Mouse (Mus musculus) heart, embryonic 15.5 days (tissue): ENCODE data around the gene Scn10a. TPM values are rescaled to one million over a fixed set of nuclear protein-coding genes. Genes with fewer than 3 reads are reported as not detected.

Experiments used
- ATAC-seq: fragments of 200-750 bp; cut with Nextera tagmentation; replicated peaks from 2 replicates; pipeline ENCODE4 v1.8.0; 2017; ENCODE audit warnings: low read depth, moderate TSS enrichment; ENCODE audit not compliant: insufficient number of reproducible peaks, insufficient read depth, low FRiP score
- H3K27ac ChIP-seq: fragments of 300-500 bp; sonication (generic); 2 replicates; pipeline ENCODE4 v1.5.1; 2015; ENCODE audit warnings: mild to moderate bottlenecking, inconsistent platforms
- H3K27me3 ChIP-seq: fragments of 300-500 bp; sonication (generic); 2 replicates; pipeline ENCODE4 v1.6.1; 2015; ENCODE audit warnings: inconsistent platforms
- H3K36me3 ChIP-seq: fragments of 300-500 bp; sonication (generic); 2 replicates; pipeline ENCODE4 v1.6.1; 2015; ENCODE audit warnings: mild to moderate bottlenecking, inconsistent platforms
- H3K4me1 ChIP-seq: fragments of 300-500 bp; sonication (generic); replicated peaks from 2 replicates; pipeline ENCODE4 v1.6.1; 2015; ENCODE audit warnings: inconsistent platforms
- H3K4me2 ChIP-seq: fragments of 300-500 bp; sonication (generic); 2 replicates; pipeline ENCODE4 v1.6.1; 2015; ENCODE audit warnings: inconsistent platforms, mild to moderate bottlenecking, moderate library complexity
- H3K4me3 ChIP-seq: fragments of 300-500 bp; sonication (generic); 2 replicates; pipeline ENCODE4 v1.5.1; 2015; ENCODE audit warnings: mild to moderate bottlenecking, inconsistent platforms
- H3K9ac ChIP-seq: fragments of 300-500 bp; sonication (generic); 2 replicates; pipeline ENCODE4 v1.6.1; 2015; ENCODE audit warnings: mild to moderate bottlenecking, inconsistent platforms
- H3K9me3 ChIP-seq: fragments of 300-500 bp; sonication (generic); replicated peaks from 2 replicates; pipeline ENCODE4 v1.6.1; 2016; ENCODE audit warnings: inconsistent platforms
- WGBS: fragments of 180-500 bp; shearing (Covaris S2); methylation state at CpG from one replicate; pipeline ENCODE4 v1.1.7; 2015; ENCODE audit warnings: mixed read lengths; 5-methylcytosine and 5-hydroxymethylcytosine counted together
- polyA plus RNA-seq: library from polyadenylated mRNA; unstranded; fragments of >200 nt; fragmentation: Nextera tagmentation; extraction: Ambion mirVana; gene quantifications from 2 replicates; pipeline ENCODE4 v1.2.1, GENCODE M21; 2015

The Scn10a gene
- polyA plus RNA-seq, 1 experiment from 2014 or later, result 0.96 TPM

DNA sequence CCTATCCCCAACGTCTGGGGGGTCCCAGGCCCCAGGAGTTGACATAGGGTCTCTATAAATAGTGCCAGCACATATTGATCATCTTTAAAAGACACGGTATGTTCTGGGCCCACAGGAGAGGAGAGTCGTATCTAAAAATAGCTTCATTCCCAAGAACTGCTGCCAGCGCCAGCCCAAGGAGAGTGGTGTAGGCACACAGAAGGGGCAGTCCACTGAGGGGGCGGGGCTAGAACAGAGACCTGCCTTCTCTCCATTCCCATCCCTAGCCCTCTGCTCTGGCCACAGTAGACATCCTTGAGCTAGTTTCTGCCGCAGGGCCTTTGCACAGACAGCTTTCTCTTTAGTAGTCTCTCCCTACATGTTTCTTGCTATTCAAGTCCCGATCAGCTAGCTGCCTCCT, 144.8 kb downstream of the Scn10a start:
- Histone ChIP-seq H3K4me3 (no peak overlapping the region), H3K4me1 (peaks cover 55% of the 10 kb centered on the region), H3K4me2 (peak overlapping the region; percentile 28), H3K27me3 (peaks cover 87% of the 10 kb centered on the region), H3K9me3 (no peaks in the 10 kb centered on the region), H3K27ac (peak overlapping the region; percentile 63), H3K9ac (no peak overlapping the region), H3K36me3 (no peaks in the 10 kb centered on the region)
- peak; percentile 45; the same call in 1 of the 2 replicates for ATAC-seq
- 53% methylated on average over 7 of the region's 7 CpGs for WGBS

DNA sequence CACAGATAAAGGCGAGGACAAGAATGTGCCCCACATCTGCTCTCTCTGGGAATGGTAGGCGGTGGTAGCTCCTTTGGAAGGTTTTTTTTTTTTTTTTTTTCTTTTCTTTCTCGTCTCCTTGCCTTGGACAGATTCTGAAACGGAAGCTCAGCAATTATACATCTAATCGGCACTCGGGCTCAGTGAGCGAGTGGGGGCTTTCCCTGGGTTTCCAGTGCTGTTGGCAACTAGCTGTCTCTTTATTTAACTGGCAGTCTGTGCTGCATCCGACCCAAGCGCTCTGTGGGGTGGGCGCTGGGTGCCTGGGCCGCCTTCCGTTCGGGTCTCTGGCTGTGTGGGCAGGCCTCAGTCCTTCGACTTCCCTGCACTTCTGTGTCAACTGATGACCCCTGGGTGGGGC, 146.1 kb downstream of the Scn10a start:
- H3K4me1 ChIP-seq, result peaks cover 45% of the 10 kb centered on the region
- no peaks in the 10 kb centered on the region for H3K9me3 ChIP-seq
- no peak overlapping the region for H3K4me2 ChIP-seq
- WGBS, result 54% methylated on average over 14 of the region's 14 CpGs
- H3K36me3 ChIP-seq, result no peaks in the 10 kb centered on the region
- no peak overlapping the region for H3K9ac ChIP-seq
- 0 out of 2 replicates have a peak overlapping the region, but pooled peaks have one; percentile 63 for H3K27ac ChIP-seq
- H3K27me3 ChIP-seq, result peaks cover 73% of the 10 kb centered on the region
- no peak overlapping the region for H3K4me3 ChIP-seq
- no peak for ATAC-seq

DNA sequence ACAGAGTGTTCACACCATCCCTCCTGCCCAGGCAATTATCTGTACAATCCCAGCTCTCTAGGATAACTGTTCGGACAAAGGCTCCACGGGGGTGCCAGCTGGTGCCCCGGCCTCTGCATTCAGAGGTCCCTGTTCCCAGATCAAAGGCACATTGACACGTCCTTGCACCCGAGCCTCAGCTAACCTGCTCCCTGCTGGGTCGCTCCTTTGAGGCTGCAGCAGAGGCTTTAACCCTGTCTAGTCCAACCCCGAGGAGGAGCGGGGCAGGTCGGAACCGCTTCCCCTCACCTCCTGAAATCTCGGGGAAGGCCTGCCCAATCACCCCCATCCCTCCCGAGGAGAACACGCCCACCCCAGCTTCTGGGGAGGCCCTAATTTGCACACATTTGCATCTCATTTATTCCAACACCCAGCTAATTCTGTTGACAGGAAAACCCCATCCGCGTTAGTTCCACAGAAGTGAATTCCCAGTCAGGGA, 147.7 kb downstream of the Scn10a start:
- peaks cover 45% of the 10 kb centered on the region for H3K4me1 ChIP-seq
- no peaks in the 10 kb centered on the region for H3K36me3 ChIP-seq
- 8% methylated on average over 15 of the region's 15 CpGs for WGBS
- no peaks in the 10 kb centered on the region for H3K9me3 ChIP-seq
- peak overlapping the region; percentile 5; the same call in 1 of the 2 replicates for H3K9ac ChIP-seq
- no peak for ATAC-seq
- H3K27ac ChIP-seq, result no peak overlapping the region
- no peak overlapping the region for H3K4me3 ChIP-seq
- peaks cover 68% of the 10 kb centered on the region for H3K27me3 ChIP-seq
- H3K4me2 ChIP-seq, result peak overlapping the region; percentile 17; the same call in 1 of the 2 replicates

DNA sequence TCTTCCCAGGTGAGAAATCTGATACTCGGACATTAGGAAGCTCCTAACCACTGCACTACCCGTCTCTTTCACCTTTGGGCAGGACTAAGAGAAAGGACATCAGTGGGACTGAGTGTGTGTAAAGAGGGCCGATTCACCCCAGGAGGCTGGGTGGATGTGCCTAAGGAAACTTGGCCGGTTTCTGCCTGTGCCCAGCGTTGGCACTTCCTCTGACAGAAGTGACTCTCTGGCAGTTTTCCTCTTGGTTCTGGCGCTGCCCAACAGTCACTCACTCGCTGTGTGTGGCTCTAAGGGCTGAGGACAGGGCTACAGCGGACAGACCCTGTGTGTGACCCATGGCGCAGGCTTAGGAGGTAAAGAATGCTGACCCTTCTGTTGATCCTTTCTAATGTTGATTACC, 148.5 kb downstream of the Scn10a start:
- H3K27me3 ChIP-seq, result peaks cover 63% of the 10 kb centered on the region
- no peak overlapping the region for H3K27ac ChIP-seq
- peaks cover 44% of the 10 kb centered on the region for H3K4me1 ChIP-seq
- no peak overlapping the region for H3K9ac ChIP-seq
- H3K4me2 ChIP-seq, result no peak overlapping the region
- 39% methylated on average over 9 of the region's 9 CpGs for WGBS
- no peak for ATAC-seq
- H3K9me3 ChIP-seq, result no peaks in the 10 kb centered on the region
- H3K4me3 ChIP-seq, result no peak overlapping the region
- no peaks in the 10 kb centered on the region for H3K36me3 ChIP-seq

DNA sequence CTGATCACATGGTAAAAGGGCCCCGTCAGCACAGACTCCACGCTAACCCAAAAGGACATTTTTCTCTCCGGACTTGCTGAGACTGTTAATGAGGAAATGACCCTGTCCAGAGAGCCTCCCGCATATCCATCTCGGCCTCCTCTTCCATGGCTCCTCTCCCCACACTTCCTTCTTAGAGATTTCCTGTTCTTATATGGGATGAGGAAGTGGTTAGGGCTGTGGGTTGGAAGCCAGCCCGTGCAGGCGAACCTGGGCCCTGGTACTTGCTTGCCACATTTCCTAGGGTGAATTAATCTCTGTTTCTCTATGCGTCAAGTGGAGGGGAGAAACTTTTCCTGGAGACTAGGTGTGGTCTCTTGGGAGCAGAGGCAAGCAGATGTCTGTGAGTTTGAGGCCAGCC, 150.4 kb downstream of the Scn10a start:
- Histone ChIP-seq H3K4me2 (no peak overlapping the region), H3K4me3 (no peak overlapping the region), H3K9ac (no peak overlapping the region), H3K27me3 (peaks cover 48% of the 10 kb centered on the region), H3K9me3 (no peaks in the 10 kb centered on the region), H3K4me1 (peaks cover 40% of the 10 kb centered on the region), H3K36me3 (no peaks in the 10 kb centered on the region), H3K27ac (no peak overlapping the region)
- 71% methylated on average over 8 of the region's 8 CpGs for WGBS
- no peak for ATAC-seq

DNA sequence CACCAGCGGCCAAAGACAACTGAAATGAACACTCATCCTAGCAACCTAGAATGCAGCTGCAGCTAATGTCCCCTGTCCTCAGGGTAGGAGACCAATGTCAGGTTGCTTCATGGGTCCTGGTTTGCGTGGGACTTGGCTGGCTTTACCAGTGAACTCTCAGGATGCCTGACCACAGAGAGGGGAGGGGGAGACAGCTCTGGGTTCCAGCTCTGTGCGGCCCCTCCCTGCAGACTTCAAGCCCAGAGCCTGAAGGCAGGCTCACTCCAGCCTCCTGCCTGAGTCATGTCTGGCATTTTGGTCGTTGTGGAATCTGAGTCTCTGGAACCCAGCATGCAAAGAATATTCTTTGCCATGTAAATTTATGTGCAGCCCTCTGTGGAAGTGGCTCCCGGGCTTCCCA, 151.3 kb downstream of the Scn10a start:
- H3K9ac ChIP-seq, result no peak overlapping the region
- H3K9me3 ChIP-seq, result no peaks in the 10 kb centered on the region
- no peak overlapping the region for H3K4me2 ChIP-seq
- H3K27me3 ChIP-seq, result peaks cover 40% of the 10 kb centered on the region
- ATAC-seq, result no peak
- H3K27ac ChIP-seq, result no peak overlapping the region
- no peaks in the 10 kb centered on the region for H3K36me3 ChIP-seq
- H3K4me1 ChIP-seq, result peaks cover 37% of the 10 kb centered on the region
- no peak overlapping the region for H3K4me3 ChIP-seq
- 71% methylated on average over 5 of the region's 5 CpGs for WGBS

DNA sequence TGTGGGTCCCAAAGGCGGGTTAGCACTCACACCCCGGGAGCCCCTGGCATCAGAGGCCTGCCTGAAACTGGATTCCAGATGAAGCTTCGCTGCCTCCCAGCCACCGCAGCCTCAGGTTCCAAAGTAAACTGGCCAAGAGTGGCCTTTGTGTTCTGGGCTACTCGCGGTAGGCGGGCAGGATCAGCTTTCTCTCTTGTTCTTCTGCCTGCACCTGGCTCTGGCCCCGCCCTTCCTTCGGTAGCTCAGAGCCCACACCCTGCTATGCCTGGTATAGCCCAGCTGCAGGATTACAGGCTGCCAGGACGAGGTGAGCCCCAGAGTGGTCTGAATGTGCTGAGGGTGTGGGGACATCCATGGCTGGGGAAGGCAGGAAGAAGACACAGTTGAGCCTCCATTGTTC, 152.9 kb downstream of the Scn10a start:
- Histone ChIP-seq H3K4me3 (no peak overlapping the region), H3K9ac (no peak overlapping the region), H3K36me3 (no peaks in the 10 kb centered on the region), H3K4me2 (no peak overlapping the region), H3K9me3 (no peaks in the 10 kb centered on the region), H3K27ac (no peak overlapping the region), H3K27me3 (peaks cover 28% of the 10 kb centered on the region), H3K4me1 (peaks cover 38% of the 10 kb centered on the region)
- 36% methylated on average over 10 of the region's 10 CpGs for WGBS
- no peak for ATAC-seq

DNA sequence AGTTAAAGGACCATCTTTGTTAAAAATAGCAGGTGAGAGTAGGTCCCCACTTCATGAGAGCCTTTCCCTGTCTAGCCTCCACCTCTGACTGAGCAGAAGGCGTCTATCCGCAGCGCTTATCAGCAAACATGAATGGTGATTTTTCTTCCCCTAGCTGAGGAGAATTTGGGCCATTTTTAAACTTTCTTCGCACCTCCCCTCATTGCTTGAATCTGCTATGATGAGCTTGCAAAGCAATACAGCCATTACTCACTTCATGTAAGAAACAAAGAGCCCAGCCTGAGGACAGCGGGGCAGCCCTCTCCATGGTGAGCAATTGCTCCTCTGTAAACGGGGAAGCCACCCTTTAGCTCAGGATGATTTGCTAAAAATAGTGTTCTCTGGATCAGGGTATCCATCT, 154.3 kb downstream of the Scn10a start:
- Histone ChIP-seq H3K36me3 (no peaks in the 10 kb centered on the region), H3K9me3 (no peaks in the 10 kb centered on the region), H3K27me3 (peaks cover 16% of the 10 kb centered on the region; the same call in 1 of the 2 replicates), H3K4me1 (peaks cover 47% of the 10 kb centered on the region), H3K9ac (no peak overlapping the region), H3K27ac (peak overlapping the region; percentile 3; the same call in 1 of the 2 replicates), H3K4me2 (no peak overlapping the region), H3K4me3 (no peak overlapping the region)
- ATAC-seq, result no peak
- 44% methylated on average over 6 of the region's 6 CpGs for WGBS

DNA sequence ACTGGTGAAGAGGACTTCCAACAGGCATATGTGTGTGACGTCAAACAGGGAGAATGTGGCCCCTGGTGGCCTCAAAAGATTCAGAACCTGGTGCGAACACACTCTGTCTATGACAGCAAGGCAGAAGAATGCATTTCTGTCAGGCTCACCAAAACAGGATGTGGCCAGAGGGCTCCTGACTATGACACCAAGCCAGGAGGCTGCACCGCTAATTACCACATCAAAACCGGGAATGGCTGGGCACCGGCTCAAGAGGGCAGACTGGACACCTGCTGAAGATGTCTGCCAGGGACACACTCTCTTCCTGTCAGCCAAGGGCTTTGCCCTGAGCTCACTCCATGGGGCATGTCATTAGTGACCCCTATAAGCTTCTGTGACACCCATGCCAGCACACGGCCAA, 155.5 kb downstream of the Scn10a start:
- Histone ChIP-seq H3K4me1 (peaks cover 54% of the 10 kb centered on the region), H3K4me3 (no peak overlapping the region), H3K9ac (no peak overlapping the region), H3K9me3 (no peaks in the 10 kb centered on the region), H3K27me3 (peaks cover 16% of the 10 kb centered on the region; the same call in 1 of the 2 replicates), H3K4me2 (no peak overlapping the region), H3K27ac (no peak overlapping the region), H3K36me3 (no peaks in the 10 kb centered on the region)
- WGBS, result 51% methylated on average over 6 of the region's 6 CpGs
- ATAC-seq, result no peak

DNA sequence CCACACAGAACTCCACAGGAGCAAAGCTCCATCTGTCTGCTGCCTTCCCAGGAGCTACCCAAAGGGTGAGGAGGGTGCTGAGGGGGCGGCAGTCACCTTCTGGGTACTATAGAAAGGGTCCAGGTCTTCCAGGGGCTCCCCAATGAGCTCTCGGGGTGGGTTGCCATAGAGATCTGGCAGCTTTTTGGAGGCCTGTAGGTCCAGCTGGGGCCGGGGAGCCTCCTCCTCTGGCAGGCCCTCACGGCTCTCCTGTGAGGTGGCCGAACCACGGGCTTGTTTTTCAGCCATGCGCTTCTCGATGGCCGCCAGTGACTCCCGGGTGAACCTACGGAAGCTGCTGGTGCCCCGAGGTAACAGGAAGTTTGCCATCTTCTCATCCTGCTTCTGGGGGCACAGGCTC, 156.9 kb downstream of the Scn10a start:
- H3K9ac ChIP-seq, result no peak overlapping the region
- no peaks in the 10 kb centered on the region for H3K9me3 ChIP-seq
- no peak overlapping the region for H3K4me3 ChIP-seq
- H3K27ac ChIP-seq, result no peak overlapping the region
- 70% methylated on average over 12 of the region's 12 CpGs for WGBS
- H3K27me3 ChIP-seq, result peaks cover 19% of the 10 kb centered on the region
- ATAC-seq, result no peak
- peaks cover 54% of the 10 kb centered on the region for H3K4me1 ChIP-seq
- no peak overlapping the region for H3K4me2 ChIP-seq
- H3K36me3 ChIP-seq, result no peaks in the 10 kb centered on the region

DNA sequence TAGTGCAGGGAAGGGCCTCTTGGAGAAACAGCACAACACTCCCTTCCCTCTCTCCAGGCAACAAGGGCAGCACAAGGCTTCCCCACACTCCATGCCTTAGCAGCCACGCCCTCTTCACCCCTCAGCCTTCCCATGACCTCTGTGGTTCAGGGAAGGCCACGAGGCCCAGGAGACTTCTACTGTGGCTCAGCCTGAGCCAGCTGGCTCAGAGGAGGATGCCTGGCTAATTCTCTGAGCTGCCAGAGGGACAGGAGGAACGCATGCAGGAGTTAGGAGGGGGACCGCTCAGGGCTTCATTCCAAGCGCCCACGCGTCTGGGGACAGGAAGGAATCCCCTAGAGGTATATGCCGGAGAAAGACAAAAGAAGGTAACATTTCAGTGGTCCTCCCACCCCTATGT, 157.4 kb downstream of the Scn10a start:
- no peaks in the 10 kb centered on the region for H3K36me3 ChIP-seq
- no peak overlapping the region for H3K9ac ChIP-seq
- H3K9me3 ChIP-seq, result no peaks in the 10 kb centered on the region
- H3K27ac ChIP-seq, result no peak overlapping the region
- peaks cover 54% of the 10 kb centered on the region for H3K4me1 ChIP-seq
- H3K4me2 ChIP-seq, result no peak overlapping the region
- peaks cover 16% of the 10 kb centered on the region for H3K27me3 ChIP-seq
- WGBS, result 57% methylated on average over 8 of the region's 8 CpGs
- no peak for ATAC-seq
- H3K4me3 ChIP-seq, result no peak overlapping the region

DNA sequence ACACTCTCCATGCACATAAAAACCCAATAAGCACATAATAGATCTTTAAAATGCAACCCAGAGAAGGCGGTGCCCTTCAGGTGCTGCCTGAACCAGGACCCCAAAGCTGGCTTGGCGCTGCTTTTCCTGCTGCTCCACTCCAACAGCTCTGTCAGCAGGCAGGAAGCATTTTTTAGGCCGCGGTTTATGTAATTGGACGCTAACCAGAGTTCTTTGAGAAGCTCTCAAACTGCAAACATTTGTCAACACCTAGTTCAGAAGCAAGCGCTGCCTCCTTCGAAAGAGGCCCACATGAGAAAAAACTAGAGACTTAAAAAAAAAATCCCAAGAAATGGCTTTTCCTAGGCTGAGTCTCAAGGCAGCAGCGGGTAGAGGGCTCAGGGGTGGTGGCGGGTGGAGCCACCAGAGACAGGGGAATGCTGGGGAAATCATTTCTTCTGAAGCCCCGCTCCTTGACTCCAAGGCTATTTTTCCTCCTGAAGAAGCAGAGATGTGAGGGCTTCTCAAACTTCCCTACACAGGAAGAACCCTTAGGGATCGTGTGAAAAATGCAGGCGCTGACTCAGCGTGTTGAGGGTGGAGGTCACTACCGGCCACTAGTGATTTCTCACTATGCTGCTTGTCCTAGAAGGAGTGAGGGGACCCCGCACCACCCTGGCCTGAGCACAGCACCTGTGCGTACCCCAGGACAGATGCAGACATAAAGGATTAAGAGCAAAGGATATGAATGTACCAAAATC, 159.4 kb downstream of the Scn10a start:
- H3K4me3 ChIP-seq, result no peak overlapping the region
- WGBS, result 57% methylated on average over 16 of the region's 16 CpGs
- no peak overlapping the region for H3K9ac ChIP-seq
- ATAC-seq, result no peak
- H3K9me3 ChIP-seq, result no peaks in the 10 kb centered on the region
- H3K36me3 ChIP-seq, result no peaks in the 10 kb centered on the region
- H3K4me1 ChIP-seq, result peaks cover 41% of the 10 kb centered on the region
- no peak overlapping the region for H3K27ac ChIP-seq
- peaks cover 7% of the 10 kb centered on the region; the same call in 1 of the 2 replicates for H3K27me3 ChIP-seq
- no peak overlapping the region for H3K4me2 ChIP-seq
